Mouse (Mus musculus) heart, adult 2 months (tissue): ENCODE data around the gene Pola1. TPM values are rescaled to one million over a fixed set of nuclear protein-coding genes. Genes with fewer than 3 reads are reported as not detected.

ENCODE experiments used
- DNase-seq, 2 experiments: peaks; one replicate each; pipeline ENCODE4 v3.0.0; 2021
- H3K27ac ChIP-seq: fragments of 200-600 bp; 2 replicates; pipeline ENCODE4 v1.8.1; 2022
- H3K27me3 ChIP-seq: fragments of 200-500 bp; 2 replicates; pipeline ENCODE4 v1.6.1; 2012; ENCODE audit warnings: mild to moderate bottlenecking, low read length, inconsistent platforms, mixed read lengths; ENCODE audit not compliant: control insufficient read depth, insufficient read depth
- H3K36me3 ChIP-seq: fragments of 200-500 bp; 2 replicates; pipeline ENCODE4 v1.6.1; 2012; ENCODE audit warnings: low read length, inconsistent platforms; ENCODE audit not compliant: control insufficient read depth, insufficient read depth
- H3K4me1 ChIP-seq: fragments of 200-500 bp; 2 replicates; pipeline ENCODE4 v1.6.1; 2011; ENCODE audit warnings: low read length; ENCODE audit not compliant: control insufficient read depth, insufficient read depth
- H3K4me3 ChIP-seq: fragments of 200-600 bp; 2 replicates; pipeline ENCODE4 v1.8.1; 2022
- H3K79me2 ChIP-seq: fragments of 200-500 bp; replicated peaks from 2 replicates; pipeline ENCODE4 v1.6.1; 2012; ENCODE audit warnings: mild to moderate bottlenecking, inconsistent platforms, low read length, moderate library complexity, mixed read lengths; ENCODE audit not compliant: control insufficient read depth, insufficient read depth
- H3K9ac ChIP-seq: fragments of 200-500 bp; 2 replicates; pipeline ENCODE4 v1.6.1; 2012; ENCODE audit warnings: low read depth, mild to moderate bottlenecking, control low read depth, inconsistent platforms, low read length, mixed read lengths
- CTCF ChIP-seq: fragments of 200-600 bp; IDR thresholded peaks from 2 replicates; pipeline ENCODE4 v1.8.1; 2022; ENCODE audit warnings: antibody characterized with exemption, mild to moderate bottlenecking, moderate library complexity
- EP300 ChIP-seq: fragments of 200-500 bp; IDR thresholded peaks from 2 replicates; pipeline ENCODE4 v1.6.1; 2011; ENCODE audit warnings: low read depth, low read length, control low read depth; ENCODE audit not compliant: insufficient read depth
- POLR2A ChIP-seq: fragments of 200-500 bp; IDR thresholded peaks from 2 replicates; pipeline ENCODE4 v1.6.1; 2011; ENCODE audit warnings: mild to moderate bottlenecking, low read depth, low read length, control low read depth; ENCODE audit not compliant: insufficient read depth
- WGBS: fragments of 180-500 bp; shearing (Covaris S2); methylation state at CpG from one replicate; pipeline ENCODE4 v1.1.7; 2018; 5-methylcytosine and 5-hydroxymethylcytosine counted together
- intact Hi-C: fragments of 180-260 bp; cut with DNase I; formaldehyde crosslinking; loops from one replicate; pipeline ENCODE4 v1.15.1; 2025
- polyA plus RNA-seq: library from polyadenylated mRNA; depleted of rRNA; stranded (reverse); fragments of >200 nt; gene quantifications from 2 replicates; pipeline ENCODE4 v1.2.3, GENCODE M21; 2012; rRNA removed
- total RNA-seq, 2 experiments: library from RNA; stranded (reverse); gene quantifications; 2 replicates each; pipeline ENCODE4 v1.2.3; 2021

Gene Pola1
- total and polyA plus RNA-seq, 3 experiments, result 0.43 to 6.0 (median 4.0) TPM

DNA sequence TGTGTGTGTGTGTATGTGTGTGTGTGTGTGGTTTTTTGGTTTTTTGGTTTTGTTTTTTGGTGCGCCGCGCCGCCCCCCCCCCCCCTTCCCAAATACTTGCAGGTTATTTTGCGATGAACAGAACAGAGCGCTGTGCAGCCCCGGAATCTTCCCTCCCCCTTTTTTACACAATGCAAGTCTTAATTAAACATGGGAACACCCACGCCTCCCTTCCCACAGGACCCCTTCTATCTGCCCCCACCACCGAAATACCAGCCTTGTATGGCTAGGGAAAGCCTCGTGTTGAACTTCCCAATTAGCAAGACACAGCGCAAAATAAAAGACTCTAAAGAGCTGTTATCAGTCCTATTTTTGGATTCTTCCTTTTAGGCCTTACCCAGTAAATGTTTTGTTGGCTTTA lies 352.0 kb downstream of the Pola1 start:
- no peak overlapping the region for H3K4me3 ChIP-seq
- H3K36me3 ChIP-seq, result no peaks in the 10 kb centered on the region
- H3K27me3 ChIP-seq, result peaks cover 6% of the 10 kb centered on the region
- no peak overlapping the region for H3K9ac ChIP-seq
- no peak for DNase-seq
- intact Hi-C loops, result no loop called here
- H3K79me2 ChIP-seq, result no peaks in the 10 kb centered on the region
- WGBS, result 54% methylated on average over 7 of the region's 11 CpGs
- no peak overlapping the region for H3K27ac ChIP-seq
- no peak for TF ChIP-seq EP300
- no peak for TF ChIP-seq POLR2A
- no peak for TF ChIP-seq CTCF
- H3K4me1 ChIP-seq, result no peaks in the 10 kb centered on the region

DNA sequence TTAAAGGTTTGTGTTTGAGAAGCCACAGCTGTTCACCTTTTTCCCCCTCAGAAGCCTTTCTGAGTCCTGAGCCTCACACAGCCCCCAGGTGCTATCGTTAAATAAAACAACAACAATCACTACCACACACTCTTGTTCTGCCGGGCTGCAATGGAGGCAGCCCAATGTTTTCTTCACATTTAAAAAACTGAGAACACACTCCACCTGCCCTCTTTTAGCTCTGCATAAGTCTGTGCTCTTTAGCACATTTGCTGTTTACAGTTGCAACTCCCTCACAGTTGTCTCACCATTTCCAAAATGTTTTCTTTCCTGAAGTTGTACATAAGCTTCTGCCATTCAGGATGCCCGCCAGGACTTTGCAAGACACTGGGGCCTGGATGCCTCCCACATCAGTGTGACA lies 356.3 kb downstream of the Pola1 start:
- TF ChIP-seq EP300, result no peak
- no peak for TF ChIP-seq POLR2A
- no peak for TF ChIP-seq CTCF
- H3K79me2 ChIP-seq, result no peaks in the 10 kb centered on the region
- no peaks in the 10 kb centered on the region for H3K4me1 ChIP-seq
- H3K27ac ChIP-seq, result no peak overlapping the region
- intact Hi-C loops, result no loop called here
- DNase-seq, result no peak
- 49% methylated on average over 3 of the region's 3 CpGs for WGBS
- H3K36me3 ChIP-seq, result no peaks in the 10 kb centered on the region
- H3K4me3 ChIP-seq, result no peak overlapping the region
- no peak overlapping the region for H3K9ac ChIP-seq
- 0 out of 2 replicates have a peak, but pooled peaks cover 3% of the 10 kb centered on the region for H3K27me3 ChIP-seq

Other genes with a start within 250 kb of the Pola1 start
- gene Pcyt1b, start 22.7 kb upstream of the Pola1 start, total RNA-seq, result under 1 TPM; 0.05 to 0.25 TPM
- gene Pcyt1b, start 22.7 kb upstream of the Pola1 start, polyA plus RNA-seq, result 0.16 and 0.18 TPM in 2 replicates
- gene Pdk3, start 200.0 kb upstream of the Pola1 start, total RNA-seq, result 1 to 10 TPM; 2.6 to 3.0 TPM
- gene Pdk3, start 200.0 kb upstream of the Pola1 start, polyA plus RNA-seq, result 3.2 and 5.4 TPM in 2 replicates